Mouse (Mus musculus) forebrain, embryonic 14.5 days (tissue): Measurements from ENCODE around the gene Nup133. TPM values are rescaled to one million over a fixed set of nuclear protein-coding genes. Genes with fewer than 3 reads are reported as not detected.

Experiments
- ATAC-seq: fragments of 200-750 bp; cut with Nextera tagmentation; 2 replicates; pipeline ENCODE4 v1.8.0; 2017; ENCODE audit warnings: mild to moderate bottlenecking, moderate library complexity
- DNase-seq: peaks from one replicate; pipeline ENCODE4 v3.0.0-alpha.2; 2015; ENCODE audit warnings: low spot score
- H3K27ac ChIP-seq: fragments of 300-500 bp; sonication (generic); 2 replicates; pipeline ENCODE4 v1.5.1; 2014; ENCODE audit warnings: low read depth, mild to moderate bottlenecking, control low read depth, low read length, moderate library complexity
- H3K27me3 ChIP-seq: fragments of 300-500 bp; sonication (generic); replicated peaks from 2 replicates; pipeline ENCODE4 v1.6.1; 2014; ENCODE audit warnings: low read length, control low read depth, mixed read lengths; ENCODE audit not compliant: control insufficient read depth, insufficient read depth
- H3K36me3 ChIP-seq: fragments of 300-500 bp; sonication (generic); 2 replicates; pipeline ENCODE4 v1.6.1; 2014; ENCODE audit warnings: low read length, control low read depth; ENCODE audit not compliant: control insufficient read depth, insufficient read depth
- H3K4me1 ChIP-seq: fragments of 300-500 bp; sonication (generic); 2 replicates; pipeline ENCODE4 v1.6.1; 2014; ENCODE audit warnings: antibody characterized with exemption, low read length, control low read depth; ENCODE audit not compliant: control insufficient read depth, insufficient read depth
- H3K4me2 ChIP-seq: fragments of 300-500 bp; sonication (generic); 2 replicates; pipeline ENCODE4 v1.6.1; 2014; ENCODE audit warnings: mild to moderate bottlenecking, control low read depth, low read length
- H3K4me3 ChIP-seq: fragments of 300-500 bp; sonication (generic); 2 replicates; pipeline ENCODE4 v1.5.1; 2014; ENCODE audit warnings: low read depth, low read length, control low read depth
- H3K9ac ChIP-seq: fragments of 300-500 bp; sonication (generic); 2 replicates; pipeline ENCODE4 v1.6.1; 2014; ENCODE audit warnings: mild to moderate bottlenecking, low read length, control low read depth, moderate library complexity
- H3K9me3 ChIP-seq: fragments of 300-500 bp; sonication (generic); replicated peaks from 2 replicates; pipeline ENCODE4 v1.6.1; 2016; ENCODE audit warnings: low read length, control low read depth, mixed read lengths; ENCODE audit not compliant: control insufficient read depth
- whole genome bisulfite sequencing: fragments of 180-500 bp; shearing (Covaris S2); extraction: QIAGEN DNeasy Blood & Tissue Kit; methylation state at CpG from one replicate; pipeline ENCODE4 v1.1.7; 2014; 5-methylcytosine and 5-hydroxymethylcytosine counted together
- polyA plus RNA-seq: library from polyadenylated mRNA; unstranded; fragments of >200 nt; fragmentation: Nextera tagmentation; extraction: Ambion mirVana; gene quantifications from 2 replicates; pipeline ENCODE4 v1.2.1, GENCODE M21; 2014

Nup133 gene
- polyA plus RNA-seq, 1 experiment from 2014 or later = 34.3 TPM

- H3K4me2 ChIP-seq = peak overlapping the region; percentile 89
- H3K36me3 ChIP-seq = no peaks in the 10 kb centered on the region
- ATAC-seq (no peak), DNase-seq (no peak)
- peaks cover 6% of the 10 kb centered on the region; the same call in 1 of the 2 replicates for H3K4me1 ChIP-seq
- H3K27me3 ChIP-seq = peaks cover 4% of the 10 kb centered on the region; the same call in 1 of the 2 replicates
- 66% methylated on average over 3 of the region's 3 CpGs for WGBS
- H3K9me3 ChIP-seq = no peaks in the 10 kb centered on the region
- no peak overlapping the region for H3K9ac ChIP-seq
- H3K27ac ChIP-seq = no peak overlapping the region
- no peak overlapping the region for H3K4me3 ChIP-seq
Observed at GRCm38 (mm10) chr8:123857361-123857760, 91.7 kb downstream of the Nup133 start.

GRCm38 (mm10) chr8:123854733-123855475 is 94.2 kb downstream of the Nup133 start:
- Histone ChIP-seq H3K9me3 (no peaks in the 10 kb centered on the region), H3K27me3 (no peaks in the 10 kb centered on the region), H3K36me3 (no peaks in the 10 kb centered on the region), H3K9ac (no peak overlapping the region), H3K4me2 (no peak overlapping the region), H3K27ac (no peak overlapping the region), H3K4me3 (no peak overlapping the region), H3K4me1 (peaks cover 6% of the 10 kb centered on the region; the same call in 1 of the 2 replicates)
- ATAC-seq = no peak
- WGBS = 70% methylated on average over 9 of the region's 9 CpGs
- no peak for DNase-seq

- H3K27me3 ChIP-seq = no peaks in the 10 kb centered on the region
- no peak overlapping the region for H3K9ac ChIP-seq
- 94% methylated on average over 1 of the region's 1 CpGs for WGBS
- no peaks in the 10 kb centered on the region for H3K9me3 ChIP-seq
- no peak overlapping the region for H3K27ac ChIP-seq
- H3K4me3 ChIP-seq = no peak overlapping the region
- DNase-seq (no peak), ATAC-seq (no peak)
- H3K36me3 ChIP-seq = no peaks in the 10 kb centered on the region
- peaks cover 6% of the 10 kb centered on the region; the same call in 1 of the 2 replicates for H3K4me1 ChIP-seq
- H3K4me2 ChIP-seq = no peak overlapping the region
Observed at GRCm38 (mm10) chr8:123854252-123854651, 94.8 kb downstream of the Nup133 start.

GRCm38 (mm10) chr8:123851590-123851989 is 97.5 kb downstream of the Nup133 start:
- Histone ChIP-seq H3K9me3 (no peaks in the 10 kb centered on the region), H3K4me3 (no peak overlapping the region), H3K27me3 (no peaks in the 10 kb centered on the region), H3K9ac (no peak overlapping the region), H3K27ac (no peak overlapping the region), H3K4me1 (no peaks in the 10 kb centered on the region), H3K36me3 (no peaks in the 10 kb centered on the region), H3K4me2 (no peak overlapping the region)
- no peak for DNase-seq
- 79% methylated on average over 5 of the region's 5 CpGs for WGBS
- no peak for ATAC-seq

- 85% methylated on average over 4 of the region's 4 CpGs for WGBS
- H3K9ac ChIP-seq = no peak overlapping the region
- no peaks in the 10 kb centered on the region for H3K36me3 ChIP-seq
- DNase-seq = no peak
- no peaks in the 10 kb centered on the region for H3K4me1 ChIP-seq
- no peaks in the 10 kb centered on the region for H3K27me3 ChIP-seq
- H3K27ac ChIP-seq = no peak overlapping the region
- H3K4me2 ChIP-seq = no peak overlapping the region
- H3K4me3 ChIP-seq = no peak overlapping the region
- H3K9me3 ChIP-seq = no peaks in the 10 kb centered on the region
- no peak for ATAC-seq
Observed at GRCm38 (mm10) chr8:123849352-123849751, 99.7 kb downstream of the Nup133 start.

GRCm38 (mm10) chr8:123847546-123847945 is 101.5 kb downstream of the Nup133 start:
- H3K4me2 ChIP-seq = no peak overlapping the region
- H3K4me1 ChIP-seq = no peaks in the 10 kb centered on the region
- no peaks in the 10 kb centered on the region for H3K27me3 ChIP-seq
- ATAC-seq = no peak
- no peak overlapping the region for H3K9ac ChIP-seq
- H3K27ac ChIP-seq = no peak overlapping the region
- no peak overlapping the region for H3K4me3 ChIP-seq
- no peaks in the 10 kb centered on the region for H3K36me3 ChIP-seq
- no peaks in the 10 kb centered on the region for H3K9me3 ChIP-seq
- no peak for DNase-seq
- WGBS = 66% methylated on average over 3 of the region's 3 CpGs

Other genes with a start within 250 kb of the Nup133 start
- gene Rab4a, start 143.3 kb downstream of the Nup133 start, polyA plus RNA-seq = 68.2 and 74.5 TPM in 2 replicates
- 5.2 and 6.7 TPM in 2 replicates for gene Ccsap, start 89.1 kb downstream of the Nup133 start, polyA plus RNA-seq
- 3.4 and 4.4 TPM in 2 replicates for gene Acta1, start 54.5 kb downstream of the Nup133 start, polyA plus RNA-seq
- 11.1 and 11.5 TPM in 2 replicates for gene Abcb10, start 33.9 kb upstream of the Nup133 start, polyA plus RNA-seq
- 31.1 and 36.0 TPM in 2 replicates for gene Taf5l, start 72.1 kb upstream of the Nup133 start, polyA plus RNA-seq
- 3.9 and 4.2 TPM in 2 replicates for gene Urb2, start 72.2 kb upstream of the Nup133 start, polyA plus RNA-seq